Mouse (Mus musculus): Measurements from ENCODE around the gene Fhit.
"Not testable (repeated sequence)": the region's sequence is repeated elsewhere in the genome, so short reads cannot be mapped to it uniquely, and the experiment has no call there.

The Fhit gene

GRCm38 (mm10) chr14:10917893-10918803, 243.7 kb downstream of the Fhit start:
- DNase-seq: peak; percentile 11

DNA sequence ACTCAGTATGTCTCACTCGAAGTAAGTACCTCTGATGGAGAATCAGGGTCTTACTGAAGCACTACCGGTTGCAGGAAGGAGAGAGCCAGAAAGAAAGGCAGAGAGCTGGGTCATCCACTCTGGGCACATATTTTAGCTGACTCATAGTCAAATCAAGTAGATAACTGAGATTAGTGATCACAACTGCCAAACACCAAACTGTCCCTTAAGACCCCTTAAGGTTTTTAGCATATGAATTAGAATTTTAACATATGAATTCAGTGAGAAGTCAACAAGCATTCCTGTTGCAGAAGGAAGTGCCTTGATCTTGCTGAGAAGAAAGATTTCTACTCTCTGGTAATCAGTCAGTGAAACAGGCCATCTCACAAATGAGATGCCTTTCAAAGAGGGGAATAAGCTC, 253.8 kb downstream of the Fhit start:
- no peak for DNase-seq

DNA sequence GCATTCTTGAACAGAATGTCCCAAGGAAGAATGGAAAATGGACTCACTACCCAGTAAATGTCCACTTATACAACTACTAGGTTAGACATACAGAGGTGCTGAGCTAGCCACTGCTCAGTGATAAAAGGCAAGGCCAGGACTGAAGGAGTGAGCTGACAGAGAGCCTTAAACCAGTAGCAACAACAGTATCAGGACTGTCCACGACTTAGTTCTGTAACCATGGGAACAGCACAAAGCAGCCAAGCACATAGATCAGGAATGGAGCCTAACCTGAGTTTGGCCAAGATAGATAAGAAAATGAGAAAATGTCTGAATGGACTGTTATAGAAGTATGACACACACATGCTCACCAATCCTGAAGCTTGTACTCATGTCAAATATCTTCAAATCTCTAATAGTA, 279.1 kb downstream of the Fhit start:
- DNase-seq: no peak

DNA sequence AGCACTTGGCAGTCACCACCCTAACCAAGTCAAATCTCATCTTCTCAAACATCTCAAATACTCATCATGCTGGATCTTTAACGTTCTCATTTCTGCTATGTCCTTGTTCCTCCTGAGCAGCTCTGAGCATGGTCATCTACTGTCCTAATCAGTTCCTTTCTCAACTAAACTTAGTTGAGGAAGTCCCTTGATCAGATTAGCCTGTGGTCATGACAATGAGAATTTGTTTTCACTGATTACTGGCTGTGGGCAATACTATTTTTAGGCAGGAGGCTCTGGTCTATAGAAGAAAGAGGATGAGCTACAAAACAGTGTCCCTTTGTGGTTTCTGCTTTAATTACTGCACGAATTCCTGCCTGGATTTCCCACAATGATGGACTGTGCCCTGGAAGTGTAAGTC, 281.1 kb downstream of the Fhit start:
- no peak for DNase-seq

GRCm38 (mm10) chr14:10874595-10875372, 287.1 kb downstream of the Fhit start:
- no peak for DNase-seq

GRCm38 (mm10) chr14:10857606-10858005, 304.2 kb downstream of the Fhit start:
- no peak for DNase-seq

DNA sequence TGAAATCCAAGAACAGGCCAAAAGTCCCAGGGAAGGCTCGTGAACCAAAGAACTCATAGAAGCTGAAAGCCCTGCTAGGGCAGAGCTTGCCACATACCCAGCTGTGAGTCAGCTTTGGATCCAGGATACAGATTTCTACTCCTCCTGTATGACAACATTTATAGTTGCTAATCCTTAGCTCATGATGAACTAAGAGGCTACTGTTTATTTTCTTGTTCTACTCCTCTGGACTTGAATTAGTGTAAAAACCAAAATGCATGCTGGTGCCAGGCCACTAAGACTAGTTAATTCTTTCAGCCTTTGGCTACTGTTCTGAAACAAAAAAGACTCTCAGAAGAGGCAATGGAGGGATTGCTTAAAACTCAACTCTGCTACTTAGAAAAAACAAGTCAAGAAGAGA, 309.9 kb downstream of the Fhit start:
- DNase-seq: no peak

DNA sequence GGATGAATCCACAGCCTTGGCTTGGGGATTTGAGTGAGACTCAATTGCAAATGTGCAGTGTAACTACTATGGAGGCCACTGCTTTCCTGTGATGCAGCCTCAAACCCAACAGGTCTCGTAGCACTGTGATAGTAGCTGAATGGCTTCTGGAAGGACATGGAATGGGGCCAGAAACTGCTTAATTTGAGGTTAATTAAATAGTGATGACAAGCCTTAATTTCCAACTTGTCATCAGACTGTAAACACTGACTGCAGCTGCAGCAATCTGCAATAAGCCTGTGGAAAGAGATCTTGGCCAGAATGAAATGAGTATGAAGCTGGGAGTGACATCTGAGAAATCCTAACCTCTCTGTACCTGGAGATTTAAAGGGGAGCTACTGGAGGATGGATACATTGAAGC, 325.8 kb downstream of the Fhit start:
- no peak for DNase-seq

DNA sequence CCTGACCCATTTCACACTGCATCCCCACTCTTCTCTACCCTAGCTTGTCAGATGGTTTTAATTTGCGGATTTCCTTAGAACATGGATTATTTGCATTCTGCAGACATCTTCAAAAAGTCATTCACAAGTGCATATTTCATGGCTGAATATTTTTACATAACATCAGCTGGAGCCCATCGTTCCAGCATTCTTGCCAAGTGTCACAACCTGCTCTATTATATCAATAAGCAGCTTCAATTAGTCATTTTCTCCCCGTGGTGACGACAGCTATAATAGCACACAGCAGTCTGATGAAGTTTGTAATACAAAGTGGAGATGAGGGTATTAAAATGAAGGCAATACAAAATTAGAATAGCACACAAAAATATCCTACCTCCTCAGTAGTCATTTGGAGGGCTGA, 337.0 kb downstream of the Fhit start:
- no peak for DNase-seq

DNA sequence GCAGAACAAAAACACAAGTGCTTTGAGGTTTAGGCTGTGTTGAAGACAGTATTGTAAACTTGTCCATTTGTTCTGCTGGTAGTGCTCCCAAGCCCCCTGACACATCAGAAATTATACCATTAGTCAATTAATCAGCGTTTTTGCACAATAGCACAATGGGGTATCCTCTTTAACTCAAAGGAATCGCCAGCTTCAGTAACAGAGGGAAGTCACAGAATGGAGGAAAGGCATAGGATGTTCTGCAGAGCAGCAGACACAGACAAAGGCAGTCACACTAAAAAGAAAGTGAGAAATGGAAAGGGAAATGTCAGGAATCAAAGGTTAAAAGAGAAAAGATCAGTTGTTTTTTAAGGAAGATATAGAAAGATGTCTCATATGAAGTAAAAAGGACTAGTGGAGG, 348.3 kb downstream of the Fhit start:
- DNase-seq: no peak

DNA sequence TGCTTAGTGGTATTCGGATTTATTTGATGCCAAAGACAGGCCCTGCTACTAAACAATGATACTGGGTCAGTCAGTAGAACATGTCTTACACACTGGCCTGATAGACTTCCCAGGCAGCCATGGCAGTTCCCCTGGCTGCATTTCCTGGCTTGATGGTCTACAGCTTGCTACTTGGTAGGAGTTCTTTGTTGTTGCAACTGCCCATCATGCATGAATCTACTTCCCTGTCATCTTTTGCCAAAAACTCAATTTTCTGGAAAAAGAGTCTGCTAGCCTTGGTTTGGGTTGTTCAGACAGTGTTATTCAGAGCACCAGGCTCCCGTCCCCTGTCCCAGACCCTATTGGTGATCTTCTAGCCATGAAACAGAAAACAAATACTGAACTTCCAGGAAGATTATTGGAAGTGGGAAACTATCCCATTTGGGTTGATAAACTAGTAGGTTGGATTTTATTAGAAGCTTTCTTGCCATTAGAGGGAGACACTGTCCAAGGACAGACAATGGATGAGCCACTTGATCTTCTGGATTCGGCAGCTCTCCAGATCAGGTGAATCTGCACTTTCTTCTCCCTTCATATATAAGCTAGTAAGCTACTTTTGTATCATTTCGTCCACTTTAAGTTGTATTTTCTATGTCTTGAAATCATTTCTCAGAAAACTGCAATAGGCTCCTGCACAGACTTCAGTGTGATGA, 363.2 kb downstream of the Fhit start:
- DNase-seq: peak; percentile 19

DNA sequence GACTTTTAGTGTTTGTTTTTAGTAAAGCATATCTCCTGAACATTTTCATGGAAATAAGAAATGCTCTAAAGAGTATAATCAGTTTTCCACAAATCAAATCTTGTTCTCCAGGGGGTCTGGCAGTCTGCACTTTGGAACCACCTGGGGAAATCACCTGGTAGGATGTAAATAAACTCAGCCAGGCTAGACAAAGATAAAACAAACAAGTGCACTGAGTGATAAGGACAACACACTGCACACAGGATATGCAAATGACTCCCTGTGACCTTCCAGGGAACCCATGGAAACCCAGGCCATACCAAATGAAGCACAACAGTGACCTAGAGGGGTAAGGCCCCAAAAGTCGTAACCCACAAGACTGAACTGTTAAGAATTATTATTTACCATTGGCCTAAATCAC, 364.2 kb downstream of the Fhit start:
- DNase-seq: no peak

DNA sequence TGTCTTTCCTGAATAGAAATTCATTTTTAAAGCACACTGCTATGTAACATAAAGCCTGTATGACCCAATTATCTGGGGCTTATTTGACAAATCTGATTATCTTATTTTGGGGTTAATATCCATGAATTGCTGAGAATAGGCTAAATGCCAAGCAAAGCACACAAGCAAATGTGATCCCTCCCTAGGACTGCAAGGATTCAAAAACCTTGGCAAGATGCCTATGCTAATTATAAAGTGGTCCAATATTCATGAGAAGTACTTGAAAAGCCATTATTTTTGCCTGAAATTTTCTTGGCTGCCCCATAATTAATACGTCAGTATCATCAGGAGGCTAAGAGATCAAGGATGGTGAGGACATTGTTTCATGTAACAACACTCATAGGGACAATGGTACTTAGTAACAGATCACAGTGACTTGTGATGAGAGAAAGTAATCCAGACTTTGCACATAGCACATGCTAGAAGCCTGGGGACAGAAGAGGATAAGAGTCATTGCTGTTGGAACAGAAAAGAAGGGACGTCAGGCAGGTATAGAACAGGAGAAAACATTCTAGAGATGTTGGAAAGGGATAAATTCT, 366.2 kb downstream of the Fhit start:
- no peak for DNase-seq

DNA sequence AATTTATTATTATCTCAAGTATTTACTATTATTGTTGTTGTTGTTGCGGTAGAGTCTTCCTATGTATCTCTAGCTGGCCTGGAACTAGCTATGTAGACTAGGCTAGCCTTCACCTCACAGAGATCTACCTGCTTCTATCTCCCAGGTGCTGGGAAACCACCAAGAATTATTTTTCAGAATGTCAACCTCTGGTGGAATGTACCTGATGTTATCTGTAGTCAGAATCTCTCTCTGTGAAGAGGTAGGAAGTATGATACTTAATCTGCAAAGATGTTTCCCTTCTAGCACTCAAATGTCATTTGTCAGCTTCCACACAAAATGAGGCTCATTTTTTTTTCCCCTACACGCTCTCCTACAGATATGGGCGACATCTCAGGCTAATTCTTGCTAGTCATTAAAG, 377.9 kb downstream of the Fhit start:
- no peak for DNase-seq

GRCm38 (mm10) chr14:10778721-10779120, 383.1 kb downstream of the Fhit start:
- no peak for DNase-seq

DNA sequence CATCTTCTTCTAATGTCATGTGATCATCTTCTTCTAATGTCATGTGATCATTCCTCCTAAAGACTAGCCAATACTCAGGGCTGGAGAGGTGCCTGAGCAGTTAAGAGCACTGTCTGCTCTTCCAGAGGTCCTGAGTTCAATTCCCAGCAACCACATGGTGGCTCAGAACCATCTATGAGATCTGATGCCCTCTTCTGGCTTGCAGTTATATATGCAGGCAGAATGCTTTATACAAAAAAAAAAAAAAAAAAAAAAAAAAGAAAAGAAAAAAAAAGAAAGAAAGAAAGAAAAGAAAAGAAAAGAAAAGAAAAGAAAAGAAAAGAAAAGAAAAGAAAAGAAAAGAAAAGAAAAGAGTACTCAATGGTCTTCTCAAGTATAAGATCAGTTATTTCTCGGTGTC, 407.0 kb downstream of the Fhit start:
- not testable (repeated sequence) for DNase-seq

DNA sequence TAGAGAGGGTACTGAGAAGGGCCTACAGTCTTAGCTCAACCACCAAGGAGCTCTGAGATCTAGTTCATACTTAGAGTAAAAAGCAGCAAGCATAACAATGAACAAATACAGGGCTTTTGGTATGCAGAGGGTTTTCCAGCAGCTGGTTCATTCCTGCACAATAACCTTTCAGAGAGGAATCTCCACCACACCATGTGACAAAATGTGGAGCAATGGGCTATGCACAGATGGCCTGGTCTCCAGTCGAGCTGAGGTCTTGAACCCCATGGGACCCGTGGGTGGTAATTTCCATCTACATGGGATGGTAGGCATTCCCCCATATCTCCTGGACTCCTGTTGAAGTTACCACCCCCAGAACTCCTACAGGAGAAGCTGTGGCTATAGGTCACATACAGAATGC, 423.8 kb downstream of the Fhit start:
- DNase-seq: no peak

DNA sequence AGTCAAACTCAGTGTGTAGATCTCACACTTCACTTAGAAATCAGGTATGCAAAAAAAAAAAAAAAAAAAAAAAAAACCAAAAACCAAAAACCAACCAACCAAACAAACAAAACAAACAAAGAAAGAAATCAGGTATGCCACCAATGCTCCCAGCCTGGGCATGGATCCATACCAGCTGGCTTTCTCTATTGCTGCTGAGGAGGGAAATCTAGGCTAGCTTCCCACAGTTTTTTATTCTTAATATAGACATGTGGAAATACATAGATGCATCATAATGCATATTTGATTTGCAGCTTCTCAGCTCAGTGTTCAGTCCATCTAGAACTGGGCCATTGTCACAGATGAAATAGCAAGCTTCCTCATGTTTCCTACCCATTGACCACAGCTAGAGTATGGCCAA, 439.3 kb downstream of the Fhit start:
- no peak for DNase-seq

DNA sequence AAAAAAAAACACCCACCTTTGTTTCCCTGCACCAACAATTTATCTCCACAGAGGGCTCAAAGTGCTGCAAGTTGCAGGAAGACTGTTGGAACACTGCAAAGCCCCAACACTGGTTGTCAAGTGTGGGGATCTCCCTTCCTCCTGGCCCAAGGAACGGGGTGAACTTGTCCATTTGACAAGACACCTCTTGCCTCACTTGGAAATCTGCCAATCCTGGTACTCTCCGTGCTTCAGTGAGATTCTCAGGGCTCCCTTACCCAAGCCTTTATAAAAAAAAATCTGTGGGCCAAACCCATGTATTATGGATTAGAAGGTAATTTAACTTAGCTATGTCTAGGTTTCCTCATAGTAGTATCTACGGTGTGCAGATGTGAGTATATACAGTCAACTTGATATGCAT, 448.9 kb downstream of the Fhit start:
- peak; percentile 4 for DNase-seq

GRCm38 (mm10) chr14:10712522-10712881, 449.3 kb downstream of the Fhit start:
- DNase-seq: no peak

DNA sequence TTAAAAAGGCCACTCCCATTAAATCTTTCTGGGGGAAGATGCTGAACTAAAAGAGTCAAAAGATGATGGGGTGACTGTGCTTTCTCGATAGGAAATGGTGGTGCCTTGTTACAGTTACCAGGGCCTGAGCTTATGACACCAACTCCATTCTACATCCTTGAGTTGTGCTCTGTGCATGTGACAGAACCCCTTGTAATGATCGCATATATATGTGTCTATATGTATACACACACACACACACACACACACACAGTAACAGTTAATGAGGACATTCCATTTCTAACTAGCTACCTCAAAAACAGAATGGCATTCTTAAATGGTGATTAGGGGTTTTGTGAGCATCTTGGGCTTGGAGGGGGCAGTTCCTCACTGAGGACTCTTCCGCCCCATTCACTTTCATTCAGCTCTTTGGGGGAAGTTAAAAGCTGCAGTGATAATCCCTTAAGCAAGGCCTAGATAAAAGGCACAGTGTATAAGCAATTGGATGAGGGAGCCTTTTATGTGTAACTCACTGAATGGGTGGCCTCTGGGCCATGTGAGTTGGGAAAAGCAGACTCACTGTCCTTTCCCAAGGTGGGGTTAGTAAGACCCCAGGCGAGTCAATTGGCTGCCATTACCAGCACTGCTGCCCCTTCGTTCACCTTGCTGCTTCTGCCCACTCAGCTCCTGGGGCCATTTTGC, 449.9 kb downstream of the Fhit start:
- no peak for DNase-seq

DNA sequence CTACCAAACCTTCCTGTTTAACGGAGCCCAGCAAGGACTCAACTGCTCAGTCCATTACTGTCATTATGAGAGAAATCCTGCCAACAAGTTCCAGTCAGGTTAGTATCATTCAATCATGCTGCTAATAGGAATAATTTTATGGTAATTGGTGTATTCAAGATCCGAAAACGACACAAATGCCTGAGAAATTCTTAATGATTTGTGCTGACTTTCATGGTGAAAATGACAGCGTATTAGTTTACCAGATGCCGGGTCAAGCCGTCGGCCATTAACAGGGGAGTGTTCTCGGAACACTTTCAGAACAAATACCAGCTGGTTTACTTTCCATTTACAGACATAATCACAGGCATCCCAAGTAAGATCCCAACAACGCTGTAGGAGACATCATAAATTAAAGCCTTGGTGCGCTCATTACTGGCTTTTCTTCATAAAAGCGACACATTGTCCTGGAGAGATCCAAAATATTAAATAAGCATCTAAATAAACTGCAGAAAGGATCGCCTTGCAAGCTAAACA, 451.0 kb downstream of the Fhit start:
- DNase-seq: peak; percentile 2

GRCm38 (mm10) chr14:10701707-10702106, 460.1 kb downstream of the Fhit start:
- no peak for DNase-seq
